Mouse (Mus musculus): ENCODE results near the gene Adam30. TPM values are rescaled to one million over a fixed set of nuclear protein-coding genes. Genes with fewer than 3 reads are reported as not detected.

Gene Adam30
- polyA plus RNA-seq, 1 experiment from 2014 or later = not detected

- no peak overlapping the region for H3K9ac ChIP-seq
- H3K36me3 ChIP-seq = peaks cover 80% of the 10 kb centered on the region
- H3K9me3 ChIP-seq (replicated peaks) = no peaks in the 10 kb centered on the region
- no peaks in the 10 kb centered on the region for H3K4me1 ChIP-seq
- ATAC-seq (ENCODE audit: insufficient number of reproducible peaks, low FRiP score, low TSS enrichment, low read depth) = no peak
- no peak overlapping the region for H3K4me3 ChIP-seq (replicated peaks)
- H3K27ac ChIP-seq (replicated peaks) = no peak overlapping the region
- 86% methylated on average over 14 of the region's 14 CpGs for WGBS
- H3K4me2 ChIP-seq (replicated peaks) = no peak overlapping the region
- H3K27me3 ChIP-seq = no peaks in the 10 kb centered on the region
Observed at GRCm38 (mm10) chr3:98147706-98148105, 12.7 kb upstream of the Adam30 start.

DNA sequence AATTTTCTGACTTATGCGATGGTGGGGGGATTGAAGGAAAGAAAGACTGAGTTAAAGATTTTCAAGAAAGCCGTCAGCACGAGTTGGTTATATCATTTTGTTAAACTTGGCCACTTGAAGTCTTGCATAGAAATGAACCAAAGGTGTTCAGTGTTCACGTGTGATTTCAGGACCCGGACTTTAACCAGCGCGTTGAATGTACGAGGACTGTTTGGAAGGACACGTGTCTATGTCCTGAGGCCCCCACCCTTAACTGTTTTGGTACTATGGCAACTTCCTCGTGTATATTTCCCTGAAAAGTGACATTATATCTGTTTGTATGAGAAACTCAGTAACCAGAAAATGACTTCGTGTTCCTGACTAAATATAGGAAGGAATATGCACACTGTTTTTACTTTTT is 10.5 kb upstream of the Adam30 start:
- Histone ChIP-seq H3K4me1 (no peaks in the 10 kb centered on the region), H3K4me3 (replicated peaks) (no peak overlapping the region), H3K9ac (no peak overlapping the region), H3K9me3 (replicated peaks) (no peaks in the 10 kb centered on the region), H3K27ac (replicated peaks) (no peak overlapping the region), H3K4me2 (replicated peaks) (no peak overlapping the region), H3K27me3 (no peaks in the 10 kb centered on the region), H3K36me3 (peaks cover 59% of the 10 kb centered on the region)
- no peak for ATAC-seq (ENCODE audit: insufficient number of reproducible peaks, low FRiP score, low TSS enrichment, low read depth)
- WGBS = 93% methylated on average over 11 of the region's 11 CpGs

- no peaks in the 10 kb centered on the region for H3K27me3 ChIP-seq
- 89% methylated on average over 10 of the region's 10 CpGs for WGBS
- no peak overlapping the region for H3K27ac ChIP-seq (replicated peaks)
- ATAC-seq (ENCODE audit: insufficient number of reproducible peaks, low FRiP score, low TSS enrichment, low read depth) = no peak
- H3K4me1 ChIP-seq = no peaks in the 10 kb centered on the region
- H3K4me3 ChIP-seq (replicated peaks) = no peak overlapping the region
- no peak overlapping the region for H3K9ac ChIP-seq
- H3K4me2 ChIP-seq (replicated peaks) = no peak overlapping the region
- H3K36me3 ChIP-seq = peaks cover 47% of the 10 kb centered on the region
- no peaks in the 10 kb centered on the region for H3K9me3 ChIP-seq (replicated peaks)
Observed at GRCm38 (mm10) chr3:98151016-98151415, 9.4 kb upstream of the Adam30 start.

DNA sequence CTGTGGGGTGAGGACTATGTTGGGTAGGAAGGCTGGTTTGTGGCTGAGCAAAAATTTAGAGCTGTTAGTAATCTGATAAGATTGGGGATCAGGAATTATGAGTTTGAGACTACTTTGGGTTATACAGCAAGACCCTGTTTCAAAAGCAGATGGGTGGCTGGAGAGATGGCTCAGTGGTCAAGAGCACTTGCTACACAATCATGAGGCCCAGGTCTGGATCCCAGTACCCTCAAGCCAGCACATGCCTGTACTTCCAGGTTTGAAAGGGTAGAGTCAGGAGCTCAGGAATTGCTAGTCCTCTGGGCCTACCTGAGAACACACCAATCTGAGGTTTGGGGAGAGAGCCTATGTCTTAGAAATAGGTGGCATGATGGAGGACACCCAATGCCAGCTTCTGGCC is 7.0 kb upstream of the Adam30 start:
- H3K9me3 ChIP-seq (replicated peaks) = no peaks in the 10 kb centered on the region
- H3K4me2 ChIP-seq (replicated peaks) = no peak overlapping the region
- ATAC-seq (ENCODE audit: insufficient number of reproducible peaks, low FRiP score, low TSS enrichment, low read depth) = no peak
- H3K4me1 ChIP-seq = no peaks in the 10 kb centered on the region
- H3K4me3 ChIP-seq (replicated peaks) = no peak overlapping the region
- no peaks in the 10 kb centered on the region for H3K27me3 ChIP-seq
- no peak overlapping the region for H3K27ac ChIP-seq (replicated peaks)
- H3K9ac ChIP-seq = no peak overlapping the region
- peaks cover 23% of the 10 kb centered on the region for H3K36me3 ChIP-seq

- H3K4me1 ChIP-seq = no peaks in the 10 kb centered on the region
- H3K27ac ChIP-seq (replicated peaks) = no peak overlapping the region
- H3K9me3 ChIP-seq (replicated peaks) = no peaks in the 10 kb centered on the region
- ATAC-seq (ENCODE audit: insufficient number of reproducible peaks, low FRiP score, low TSS enrichment, low read depth) = no peak
- no peaks in the 10 kb centered on the region for H3K27me3 ChIP-seq
- no peak overlapping the region for H3K9ac ChIP-seq
- H3K36me3 ChIP-seq = peaks cover 2% of the 10 kb centered on the region; the same call in 1 of the 2 replicates
- 32% methylated on average over 4 of the region's 4 CpGs for WGBS
- no peak overlapping the region for H3K4me3 ChIP-seq (replicated peaks)
- H3K4me2 ChIP-seq (replicated peaks) = no peak overlapping the region
Observed at GRCm38 (mm10) chr3:98156158-98156557, 4.3 kb upstream of the Adam30 start.

DNA sequence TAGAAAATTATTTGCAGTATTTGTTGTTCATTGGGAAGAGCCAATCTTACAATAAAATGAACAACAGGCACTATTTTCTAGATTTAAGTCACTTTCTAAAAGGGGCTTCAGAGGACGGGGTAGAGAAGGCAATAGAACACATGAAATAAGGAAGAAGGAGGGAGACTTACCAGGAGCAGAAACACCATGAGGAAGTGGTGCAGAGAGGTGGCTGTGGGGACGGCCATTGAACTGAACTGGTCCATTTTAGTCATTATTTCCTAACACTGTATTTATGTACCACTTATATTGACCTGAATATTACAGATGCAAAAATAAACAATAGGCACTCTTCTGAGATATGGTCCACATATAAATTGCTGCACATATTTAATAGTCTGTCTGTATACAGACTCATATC is 3.4 kb upstream of the Adam30 start:
- Histone ChIP-seq H3K4me1 (no peaks in the 10 kb centered on the region), H3K9ac (no peak overlapping the region), H3K9me3 (replicated peaks) (no peaks in the 10 kb centered on the region), H3K4me3 (replicated peaks) (no peak overlapping the region), H3K36me3 (no peaks in the 10 kb centered on the region; the same call in 1 of the 2 replicates), H3K4me2 (replicated peaks) (no peak overlapping the region), H3K27me3 (no peaks in the 10 kb centered on the region), H3K27ac (replicated peaks) (no peak overlapping the region)
- no peak for ATAC-seq (ENCODE audit: insufficient number of reproducible peaks, low FRiP score, low TSS enrichment, low read depth)
- WGBS = 61% methylated on average over 2 of the region's 2 CpGs

DNA sequence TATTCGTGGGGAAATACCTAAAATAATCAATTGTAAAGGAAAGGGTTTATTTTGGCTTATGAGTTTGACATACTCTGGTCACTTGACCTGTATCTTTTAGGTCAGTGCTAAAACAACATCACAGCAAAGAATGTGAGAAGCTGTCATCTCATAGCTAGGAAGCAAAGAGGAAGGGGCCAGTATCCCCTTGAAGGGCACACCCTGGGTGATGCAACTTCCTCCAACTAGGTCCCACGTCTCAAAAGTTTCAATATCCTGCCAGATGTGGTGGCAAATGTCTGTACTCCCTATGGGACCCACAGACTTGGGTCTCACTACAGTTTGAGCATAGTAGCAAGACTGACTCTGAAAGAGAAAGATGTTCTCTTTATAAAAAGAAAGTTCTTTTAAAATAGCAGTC is 2.8 kb upstream of the Adam30 start:
- Histone ChIP-seq H3K27me3 (no peaks in the 10 kb centered on the region), H3K27ac (replicated peaks) (no peak overlapping the region), H3K9me3 (replicated peaks) (no peaks in the 10 kb centered on the region), H3K4me3 (replicated peaks) (no peak overlapping the region), H3K9ac (no peak overlapping the region), H3K4me2 (replicated peaks) (no peak overlapping the region), H3K4me1 (no peaks in the 10 kb centered on the region), H3K36me3 (no peaks in the 10 kb centered on the region)
- ATAC-seq (ENCODE audit: insufficient number of reproducible peaks, low FRiP score, low TSS enrichment, low read depth) = no peak
- WGBS = 47% methylated on average over 2 of the region's 2 CpGs

- Histone ChIP-seq H3K9me3 (replicated peaks) (no peaks in the 10 kb centered on the region), H3K4me1 (no peaks in the 10 kb centered on the region), H3K9ac (no peak overlapping the region), H3K36me3 (no peaks in the 10 kb centered on the region), H3K27me3 (no peaks in the 10 kb centered on the region), H3K4me3 (replicated peaks) (no peak overlapping the region), H3K4me2 (replicated peaks) (no peak overlapping the region), H3K27ac (replicated peaks) (no peak overlapping the region)
- 71% methylated on average over 4 of the region's 4 CpGs for WGBS
- ATAC-seq (ENCODE audit: insufficient number of reproducible peaks, low FRiP score, low TSS enrichment, low read depth) = no peak
Observed at GRCm38 (mm10) chr3:98158646-98159045, 1.8 kb upstream of the Adam30 start.

DNA sequence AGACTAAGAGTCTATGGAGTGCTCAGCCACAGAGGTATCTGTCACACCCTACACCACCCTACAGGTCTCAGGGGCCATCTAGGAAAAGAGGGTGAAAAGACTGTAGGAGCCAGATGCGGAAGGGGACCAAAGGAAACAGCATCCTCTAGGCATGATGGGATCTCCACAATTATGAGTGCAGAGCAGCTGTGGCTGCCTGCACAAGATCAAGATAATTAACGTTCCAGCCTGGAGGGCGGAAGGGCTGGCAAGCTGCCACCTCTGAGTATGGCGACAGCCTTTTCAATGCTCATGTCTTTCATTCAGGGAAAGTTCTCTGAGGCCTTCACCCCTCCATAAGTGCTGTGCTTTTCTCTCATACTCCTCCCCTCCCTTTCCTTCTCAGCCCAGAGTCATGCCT is 1.1 kb upstream of the Adam30 start:
- Histone ChIP-seq H3K36me3 (no peaks in the 10 kb centered on the region), H3K4me2 (replicated peaks) (no peak overlapping the region), H3K27ac (replicated peaks) (no peak overlapping the region), H3K27me3 (no peaks in the 10 kb centered on the region), H3K9me3 (replicated peaks) (no peaks in the 10 kb centered on the region), H3K9ac (no peak overlapping the region), H3K4me1 (no peaks in the 10 kb centered on the region), H3K4me3 (replicated peaks) (no peak overlapping the region)
- 13% methylated on average over 4 of the region's 4 CpGs for WGBS
- ATAC-seq (ENCODE audit: insufficient number of reproducible peaks, low FRiP score, low TSS enrichment, low read depth) = no peak

- 0 out of 2 replicates have a peak, but pooled peaks have one; percentile 19 for ATAC-seq (ENCODE audit: insufficient number of reproducible peaks, low FRiP score, low TSS enrichment, low read depth)
- H3K9me3 ChIP-seq (replicated peaks) = no peaks in the 10 kb centered on the region
- H3K4me3 ChIP-seq (replicated peaks) = no peak overlapping the region
- no peaks in the 10 kb centered on the region for H3K36me3 ChIP-seq
- H3K4me1 ChIP-seq = no peaks in the 10 kb centered on the region
- 60% methylated on average over 4 of the region's 4 CpGs for WGBS
- no peak overlapping the region for H3K9ac ChIP-seq
- no peak overlapping the region for H3K4me2 ChIP-seq (replicated peaks)
- no peaks in the 10 kb centered on the region for H3K27me3 ChIP-seq
- peak overlapping the region; percentile 74 for H3K27ac ChIP-seq (replicated peaks)
Observed at GRCm38 (mm10) chr3:98178340-98178739, 17.9 kb downstream of the Adam30 start.

- Histone ChIP-seq H3K27ac (replicated peaks) (no peak overlapping the region), H3K4me1 (no peaks in the 10 kb centered on the region), H3K36me3 (no peaks in the 10 kb centered on the region), H3K4me3 (replicated peaks) (no peak overlapping the region), H3K27me3 (no peaks in the 10 kb centered on the region), H3K9me3 (replicated peaks) (no peaks in the 10 kb centered on the region), H3K4me2 (replicated peaks) (no peak overlapping the region), H3K9ac (no peak overlapping the region)
- no peak for ATAC-seq (ENCODE audit: insufficient number of reproducible peaks, low FRiP score, low TSS enrichment, low read depth)
- 22% methylated on average over 7 of the region's 7 CpGs for WGBS
Observed at GRCm38 (mm10) chr3:98180805-98181204, 20.4 kb downstream of the Adam30 start.

DNA sequence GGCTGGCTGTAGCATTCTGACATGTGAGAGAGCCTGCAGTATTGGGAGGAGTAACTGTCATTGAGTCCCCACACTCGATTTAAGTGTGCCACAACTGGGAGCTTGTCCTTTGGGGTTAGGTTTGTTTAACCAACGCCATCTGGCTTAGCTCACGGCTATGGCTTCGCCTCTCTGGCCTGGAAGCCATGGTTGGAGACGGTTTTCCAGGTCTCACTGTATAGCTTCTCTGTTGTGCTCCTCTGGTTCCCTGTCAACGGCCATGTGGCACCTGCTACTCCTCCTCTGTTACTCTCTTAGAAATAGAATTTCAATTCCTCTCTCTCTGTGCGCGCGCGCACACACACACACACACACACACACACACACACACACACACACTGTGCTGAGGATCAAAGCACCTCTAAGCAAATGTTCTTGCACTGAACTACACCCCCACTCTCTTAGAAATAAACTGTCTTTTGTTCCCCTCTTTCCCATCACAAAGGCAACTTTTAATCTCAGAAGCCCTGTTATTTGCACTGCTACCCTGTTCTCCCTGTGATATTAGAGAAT is 24.8 kb downstream of the Adam30 start:
- WGBS = 67% methylated on average over 10 of the region's 10 CpGs
- Histone ChIP-seq H3K9ac (no peak overlapping the region), H3K36me3 (no peaks in the 10 kb centered on the region), H3K4me1 (no peaks in the 10 kb centered on the region), H3K4me3 (replicated peaks) (no peak overlapping the region), H3K27ac (replicated peaks) (no peak overlapping the region), H3K27me3 (no peaks in the 10 kb centered on the region), H3K9me3 (replicated peaks) (no peaks in the 10 kb centered on the region), H3K4me2 (replicated peaks) (no peak overlapping the region)
- no peak for ATAC-seq (ENCODE audit: insufficient number of reproducible peaks, low FRiP score, low TSS enrichment, low read depth)
